Mouse (Mus musculus) Muller cell, postnatal 12 days (primary cell): ENCODE measurements at regions not wholly inside any gene's neighbourhood (a gene's known extent, or its start where the extent isn't known, plus 50 kb on each side); places are given as distances from the start of the nearest gene placed in this dataset.
A peak's percentile ranks its signal among the peaks of the same experiment; 100 is the strongest.

Experiments used
- DNase-seq: peaks from one replicate; pipeline ENCODE4 v3.0.0-alpha.2; 2015; ENCODE audit errors: inconsistent ontology term

GRCm38 (mm10) chr13:20661243-20661642 lies 132.7 kb upstream of the Aoah start:
- no peak for DNase-seq

GRCm38 (mm10) chr13:20678754-20679153 lies 115.2 kb upstream of the Aoah start:
- peak; percentile 6 for DNase-seq

DNA sequence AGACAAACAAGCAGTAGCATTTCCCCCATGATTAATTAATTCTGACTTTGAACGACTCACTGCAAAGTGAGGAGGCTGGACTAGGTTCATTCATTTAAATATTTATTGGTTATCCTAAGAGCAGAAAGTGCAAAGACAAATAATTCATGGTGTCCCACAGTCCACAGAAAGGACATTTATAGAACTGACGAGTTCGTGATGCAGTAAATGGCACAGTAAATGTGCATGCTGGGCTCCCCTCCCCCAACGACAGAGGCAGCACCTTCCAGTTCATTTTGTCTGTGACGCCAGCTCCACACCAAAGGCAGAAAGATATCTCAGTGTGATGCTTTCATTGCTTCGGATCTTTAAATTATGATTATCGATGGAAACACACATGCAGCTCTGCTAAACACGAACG lies 107.0 kb upstream of the Aoah start:
- no peak for DNase-seq

- DNase-seq = no peak
Measured at GRCm38 (mm10) chr13:20687453-20687852, 106.5 kb upstream of the Aoah start.

GRCm38 (mm10) chr13:20711486-20711885 lies 82.4 kb upstream of the Aoah start:
- no peak for DNase-seq

- no peak for DNase-seq
Measured at GRCm38 (mm10) chr13:20723326-20724120, 70.4 kb upstream of the Aoah start.

DNA sequence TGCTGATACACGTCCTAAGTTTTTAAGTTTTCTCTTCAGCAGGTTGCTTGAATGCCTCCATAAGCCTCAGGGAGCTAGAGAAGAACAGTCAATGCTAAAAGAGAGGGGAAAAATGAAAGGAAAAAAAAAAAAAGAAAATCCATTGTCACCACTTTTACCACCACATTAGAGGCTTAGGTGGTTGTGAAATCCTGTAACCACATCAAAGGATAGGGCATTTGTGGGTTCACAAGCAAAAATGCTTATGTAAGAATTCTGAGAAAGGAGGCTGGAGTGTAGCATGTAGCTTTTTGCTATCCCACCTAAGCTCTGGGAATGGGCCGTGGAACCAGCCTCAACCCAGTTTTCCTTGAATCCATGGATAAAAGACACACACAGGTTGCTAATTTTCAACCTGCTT lies 69.5 kb upstream of the Aoah start:
- DNase-seq = no peak

GRCm38 (mm10) chr13:20725556-20725955 lies 68.4 kb upstream of the Aoah start:
- peak; percentile 48 for DNase-seq

GRCm38 (mm10) chr13:20728064-20728463 lies 65.8 kb upstream of the Aoah start:
- DNase-seq = no peak

DNA sequence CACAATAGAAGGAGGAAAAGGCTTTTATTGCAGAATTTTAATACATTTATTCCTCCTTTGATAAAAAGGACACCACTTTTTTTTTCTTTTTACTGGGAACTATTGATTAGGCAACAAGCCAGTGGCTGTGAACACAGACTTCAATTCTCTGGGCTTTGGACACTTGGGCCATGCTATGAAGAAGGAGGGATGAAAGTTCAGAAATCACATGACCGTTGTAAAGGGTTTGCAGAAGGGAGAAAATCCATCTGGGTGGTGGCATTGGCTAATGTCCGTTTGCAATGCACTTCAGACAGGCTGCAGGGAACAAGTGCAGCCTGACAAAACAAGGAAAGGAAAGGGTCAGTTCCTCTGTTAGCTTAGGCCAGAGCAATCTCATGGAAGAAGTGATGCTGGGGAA lies 60.9 kb upstream of the Aoah start:
- DNase-seq = no peak

GRCm38 (mm10) chr13:20734283-20734682 lies 59.6 kb upstream of the Aoah start:
- no peak for DNase-seq

DNA sequence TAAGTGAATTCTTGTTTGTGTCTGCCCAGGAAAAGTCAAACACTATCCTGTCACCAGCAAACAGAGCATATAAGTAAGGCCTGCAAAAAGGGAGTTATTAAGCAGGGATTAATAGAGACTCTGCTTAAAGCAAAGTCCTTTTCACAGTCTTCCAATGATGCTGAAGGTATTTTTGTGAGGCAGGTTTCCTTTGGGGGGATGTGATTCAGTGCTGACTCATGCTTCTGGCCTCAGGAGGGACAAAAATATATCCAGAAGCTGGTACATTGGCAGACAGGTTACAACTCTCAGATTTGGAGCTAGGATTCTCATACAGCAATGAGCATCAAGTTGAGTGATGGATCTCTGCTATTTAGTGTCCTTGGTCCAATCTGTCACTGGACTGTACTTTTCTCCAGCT lies 57.3 kb upstream of the Aoah start:
- DNase-seq = no peak
